Mouse (Mus musculus) Patski (cell line): ENCODE data around the gene Msi2. TPM values are rescaled to one million over a fixed set of nuclear protein-coding genes. Genes with fewer than 3 reads are reported as not detected.

ENCODE experiments used
- ATAC-seq: fragments of 100-300 bp; one replicate; pipeline ENCODE4 v1.8.0; 2021
- CTCF ChIA-PET: fragments of 350-600 bp; sonication (Branson Sonifier 250); formaldehyde crosslinking; loops from one replicate; lab custom pipeline; 2022; ENCODE audit warnings: inconsistent platforms; lab: Charles Lee
- POLR2A ChIA-PET: fragments of 350-600 bp; sonication (Branson Sonifier 250); formaldehyde crosslinking; loops from one replicate; lab custom pipeline; 2022; ENCODE audit warnings: antibody characterized with exemption, inconsistent platforms; lab: Charles Lee
- DNase-seq: peaks from one replicate; pipeline ENCODE4 v3.0.0-alpha.2; 2011; ENCODE audit warnings: low read depth, low spot score
- H3K27me3 ChIP-seq: fragments of 371-371 bp; one replicate; pipeline ENCODE4 v1.5.1; 2021
- CTCF ChIP-seq: fragments of 100-300 bp; IDR thresholded peaks from one replicate; pipeline ENCODE4 v1.5.1; 2021
- in situ Hi-C: fragments of 300-500 bp; cut with MboI; formaldehyde crosslinking; loops from 3 replicates; pipeline ENCODE4 v1.11.1; 2018; ENCODE audit warnings: low pct_unique_long_range_greater_than_20kb, mixed read lengths
- polyA plus RNA-seq: library from polyadenylated mRNA; unstranded; gene quantifications from one replicate; pipeline ENCODE4 v1.2.3, GENCODE M21; 2021

Gene Msi2
- polyA plus RNA-seq, 1 experiment from 2014 or later: 72.3 TPM

DNA sequence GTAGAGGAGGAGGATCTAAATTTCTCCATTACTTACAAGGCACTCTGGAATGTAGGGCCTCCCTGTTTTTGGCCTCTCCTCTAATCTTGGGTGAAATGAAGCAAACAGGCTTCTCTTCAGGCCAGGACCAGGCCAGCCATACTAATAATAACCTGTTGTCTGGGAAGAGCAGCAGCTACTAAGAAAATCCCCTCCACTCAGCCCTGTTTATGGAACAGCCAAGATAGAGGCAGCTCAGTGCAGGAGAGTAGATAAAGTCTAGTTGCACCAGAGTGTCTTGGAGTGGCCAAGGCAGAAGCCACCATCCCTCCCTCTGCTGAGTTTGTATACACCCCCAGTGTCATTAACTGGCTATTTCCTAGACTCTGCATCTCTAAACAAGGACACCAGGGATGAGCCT lies 247.7 kb downstream of the Msi2 start:
- no peak for TF ChIP-seq CTCF
- ATAC-seq (peak; percentile 15), DNase-seq (no peak)
- no peaks in the 10 kb centered on the region for H3K27me3 ChIP-seq
- CTCF ChIA-PET: interaction anchor here (1.4 kb wide), 1 partner anchor 13 kb away, joined by 4 read pairs; no protein-coding TSS in a partner anchor
- POLR2A ChIA-PET: interaction anchor here (0.5 to 0.9 kb wide), 3 partner anchors 44 to 143 kb away, joined by 3 to 5 read pairs (median 3); no protein-coding TSS in a partner anchor
- in situ Hi-C loops: no loop called here

DNA sequence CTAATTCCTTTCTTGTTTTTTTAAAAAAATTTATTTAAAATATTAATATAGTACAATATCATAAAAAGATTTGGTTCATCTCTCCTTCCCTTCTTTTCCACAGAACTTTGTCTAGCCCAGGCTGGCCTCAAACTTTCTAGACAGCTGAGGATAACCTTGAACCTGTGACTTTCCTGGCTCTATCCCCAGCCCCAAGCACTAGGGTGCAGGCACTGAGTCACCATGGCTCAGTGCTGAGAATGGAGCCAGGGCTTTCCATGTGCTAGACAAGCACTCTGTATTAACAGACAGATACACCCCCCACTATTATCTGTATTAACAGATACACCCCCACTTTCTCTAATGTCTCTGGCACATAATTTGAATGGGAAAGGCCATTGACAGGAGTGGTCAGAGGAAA lies 249.3 kb downstream of the Msi2 start:
- TF ChIP-seq CTCF: no peak
- in situ Hi-C loops: no loop called here
- POLR2A ChIA-PET: interaction anchor here (0.6 kb wide), 1 partner anchor 45 kb away, joined by 3 read pairs; no protein-coding TSS in a partner anchor
- DNase-seq (no peak), ATAC-seq (no peak)
- no peaks in the 10 kb centered on the region for H3K27me3 ChIP-seq
- CTCF ChIA-PET: interaction anchor here (1.3 to 1.4 kb wide), 2 partner anchors 12 to 13 kb away, joined by 3 to 4 read pairs; no protein-coding TSS in a partner anchor

DNA sequence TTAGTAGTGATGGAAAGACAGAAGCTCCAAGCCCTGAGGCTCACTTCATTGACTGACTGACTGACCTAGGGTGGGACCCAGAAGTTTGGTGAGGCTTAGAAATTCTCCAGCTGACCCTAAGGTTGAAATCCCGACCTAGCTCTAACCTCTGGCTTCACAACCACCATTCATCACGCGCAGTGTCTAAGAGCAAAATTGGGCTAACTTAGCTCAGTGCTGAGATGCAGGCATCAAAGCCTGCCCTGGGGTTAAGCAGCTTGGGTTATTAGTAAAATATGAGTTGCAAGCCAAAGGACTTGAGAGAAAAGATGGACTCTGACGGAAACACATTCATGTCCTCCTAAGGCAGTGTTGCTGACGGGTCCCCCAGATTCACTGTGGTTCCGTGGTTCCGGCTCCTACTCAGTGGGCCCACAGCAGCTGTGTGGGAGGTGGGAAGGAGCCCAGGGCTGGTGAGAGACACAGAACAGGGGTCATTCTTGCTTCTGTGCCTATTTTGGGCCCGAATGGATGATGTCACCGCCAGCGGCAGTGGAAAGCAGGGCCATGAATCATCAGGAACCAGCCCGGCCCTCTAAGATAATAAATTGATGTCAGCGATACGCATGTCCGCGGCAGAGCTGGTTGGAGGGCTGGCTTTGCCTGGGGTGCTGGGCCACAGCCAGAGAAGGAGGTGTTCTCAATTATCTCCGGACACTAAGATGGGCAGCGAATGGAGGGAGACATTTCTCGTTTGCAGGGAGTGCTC lies 250.6 kb downstream of the Msi2 start:
- ChIA-PET POLR2A (no interaction called here), CTCF (interaction anchor here (1.5 to 1.7 kb wide), 2 partner anchors 17 to 20 kb away, joined by 3 read pairs; no protein-coding TSS in a partner anchor)
- no peaks in the 10 kb centered on the region for H3K27me3 ChIP-seq
- ATAC-seq: peak; percentile 86
- peak; percentile 75 for DNase-seq
- TF ChIP-seq CTCF: no peak
- in situ Hi-C loops: no loop called here

DNA sequence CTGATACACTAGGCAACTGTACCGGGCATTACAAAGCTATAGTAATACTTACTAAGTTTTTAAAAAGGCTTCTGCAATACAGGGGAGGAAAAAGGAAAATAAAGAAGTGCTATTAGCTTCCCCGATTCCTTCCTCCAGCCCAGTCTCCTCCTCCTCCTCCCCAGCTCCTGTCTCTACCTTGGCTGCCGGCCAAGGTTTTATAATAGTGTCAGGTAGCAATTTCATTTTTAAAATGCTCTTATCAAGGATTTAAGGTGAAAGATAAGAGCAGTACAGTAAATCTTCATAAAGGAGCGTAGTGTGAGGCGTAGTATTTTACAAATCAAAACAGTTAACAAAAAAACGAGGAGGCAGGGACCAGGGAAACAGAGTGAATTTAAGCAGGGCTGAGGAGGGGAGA lies 254.4 kb downstream of the Msi2 start:
- TF ChIP-seq CTCF: no peak
- H3K27me3 ChIP-seq: no peaks in the 10 kb centered on the region
- CTCF ChIA-PET: no interaction called here
- POLR2A ChIA-PET: interaction anchor here (0.6 to 0.8 kb wide), 2 partner anchors 112 to 150 kb away, joined by 3 to 8 read pairs; no protein-coding TSS in a partner anchor
- DNase-seq: no peak
- no peak for ATAC-seq
- in situ Hi-C loops: no loop called here

DNA sequence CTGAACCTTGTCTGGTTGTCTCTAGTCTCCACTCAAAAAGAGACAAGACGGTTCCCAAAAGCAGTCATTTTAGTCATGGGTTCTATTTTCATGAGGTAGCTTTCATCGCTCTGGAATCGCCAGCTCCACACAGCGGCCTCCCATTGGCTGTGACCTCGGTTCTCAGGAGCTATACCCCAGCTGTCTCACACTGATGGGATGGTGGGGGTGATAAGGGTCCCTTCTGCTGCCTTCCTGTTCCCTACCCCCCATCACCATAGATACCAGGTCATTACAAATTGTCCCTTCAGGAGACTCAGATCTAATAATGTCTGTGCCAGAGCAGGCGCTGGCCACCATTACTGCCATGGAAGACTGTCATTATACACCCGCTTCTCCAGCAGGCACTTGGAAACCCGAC lies 255.5 kb downstream of the Msi2 start:
- ATAC-seq: no peak
- in situ Hi-C loops: no loop called here
- H3K27me3 ChIP-seq: no peaks in the 10 kb centered on the region
- ChIA-PET POLR2A (no interaction called here), CTCF (interaction anchor here (1.0 kb wide), 1 partner anchor 33 kb away, joined by 3 read pairs; no protein-coding TSS in a partner anchor)
- TF ChIP-seq CTCF: no peak
- DNase-seq: no peak

DNA sequence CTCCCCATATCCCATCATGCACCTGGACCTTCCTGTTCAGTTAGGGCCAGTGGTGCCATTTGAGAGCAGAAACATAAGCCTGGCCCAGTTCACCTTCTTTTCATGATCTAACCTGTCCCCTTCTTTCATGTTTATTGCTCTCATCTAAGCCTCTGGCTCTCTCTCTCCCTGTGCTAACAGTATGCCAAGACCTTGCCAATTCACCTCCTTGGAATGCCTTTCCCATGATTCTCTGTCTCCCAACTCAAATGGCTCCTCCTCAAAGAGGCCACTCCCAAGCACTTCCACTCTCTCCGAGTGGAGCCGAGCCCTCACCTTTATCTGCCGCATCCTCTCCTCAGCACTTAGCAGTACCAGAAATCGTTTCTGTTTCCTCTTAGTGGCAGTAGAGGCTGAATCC lies 256.7 kb downstream of the Msi2 start:
- CTCF ChIA-PET: no interaction called here
- no peaks in the 10 kb centered on the region for H3K27me3 ChIP-seq
- no peak for TF ChIP-seq CTCF
- no peak for ATAC-seq
- POLR2A ChIA-PET: no interaction called here
- in situ Hi-C loops: no loop called here
- no peak for DNase-seq

DNA sequence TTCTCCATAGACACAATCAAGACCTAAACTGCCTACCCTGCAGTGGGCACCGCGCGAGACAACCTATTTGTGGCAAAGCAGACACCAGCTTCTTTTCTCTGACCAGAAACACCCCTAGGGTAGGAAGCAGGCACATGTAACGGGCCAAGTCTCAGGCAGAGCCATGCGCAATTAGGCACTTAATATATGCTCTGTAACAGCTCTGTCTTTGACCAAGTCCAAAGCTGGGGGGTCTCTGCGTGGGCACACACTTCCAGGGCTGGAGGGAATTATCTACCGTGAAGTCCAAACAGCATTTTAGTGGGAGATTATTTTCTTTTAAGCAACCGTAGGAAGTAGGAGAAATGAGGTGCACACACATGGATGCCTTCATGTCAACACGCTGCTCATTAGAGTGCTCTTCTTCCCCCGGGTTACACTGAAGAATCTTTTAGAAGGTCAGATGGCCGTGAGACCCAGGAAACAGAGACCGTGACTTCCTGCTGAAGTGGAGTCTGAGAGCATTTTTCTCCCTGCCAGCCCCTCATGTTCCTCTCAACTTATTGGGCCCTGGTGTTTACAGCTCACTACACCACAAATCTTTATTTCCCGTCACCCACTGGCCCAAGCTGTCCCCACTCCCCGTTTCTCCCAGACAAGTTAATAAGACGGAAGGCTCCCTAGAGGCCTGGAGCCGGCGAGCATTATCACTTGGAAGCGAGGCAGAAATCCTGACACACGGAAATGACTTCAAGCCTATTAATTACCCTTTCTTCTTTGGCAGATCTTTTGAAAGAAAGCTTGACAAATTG lies 258.2 kb downstream of the Msi2 start:
- ATAC-seq (no peak), DNase-seq (no peak)

DNA sequence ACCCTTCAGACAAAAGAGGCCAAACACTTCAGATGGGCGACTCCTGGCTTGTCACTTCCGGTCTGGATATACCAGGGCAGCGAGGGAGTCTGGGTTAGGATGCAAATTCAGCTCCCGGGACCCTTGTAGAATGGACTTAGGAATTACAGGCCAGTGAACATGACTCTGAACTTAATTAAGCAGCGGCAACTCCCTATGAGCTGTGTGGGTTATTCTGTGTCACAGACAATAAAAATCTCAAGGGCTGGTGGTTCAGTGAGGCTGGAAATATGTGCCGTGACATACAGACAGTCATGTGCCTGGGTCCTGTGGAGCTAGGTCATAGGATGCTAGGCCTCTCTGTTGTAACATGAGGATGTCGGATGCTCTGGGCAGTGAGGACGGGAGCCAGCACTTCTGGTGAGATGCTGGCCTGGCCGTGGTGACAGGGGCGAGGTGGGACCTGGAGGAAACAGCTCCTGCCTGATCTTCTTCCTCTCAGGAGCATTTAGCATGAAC lies 261.0 kb downstream of the Msi2 start:
- no peak for DNase-seq

More for the DNA sequence above, 258.2 kb downstream of the Msi2 start:
- TF ChIP-seq CTCF: no peak
- in situ Hi-C loops: no loop called here
- ChIA-PET CTCF (interaction anchor here (1.3 kb wide), 1 partner anchor 10 kb away, joined by 5 read pairs; no protein-coding TSS in a partner anchor), POLR2A (interaction anchor here (0.6 kb wide), 1 partner anchor 21 kb away, joined by 3 read pairs; no protein-coding TSS in a partner anchor)
- no peaks in the 10 kb centered on the region for H3K27me3 ChIP-seq

DNA sequence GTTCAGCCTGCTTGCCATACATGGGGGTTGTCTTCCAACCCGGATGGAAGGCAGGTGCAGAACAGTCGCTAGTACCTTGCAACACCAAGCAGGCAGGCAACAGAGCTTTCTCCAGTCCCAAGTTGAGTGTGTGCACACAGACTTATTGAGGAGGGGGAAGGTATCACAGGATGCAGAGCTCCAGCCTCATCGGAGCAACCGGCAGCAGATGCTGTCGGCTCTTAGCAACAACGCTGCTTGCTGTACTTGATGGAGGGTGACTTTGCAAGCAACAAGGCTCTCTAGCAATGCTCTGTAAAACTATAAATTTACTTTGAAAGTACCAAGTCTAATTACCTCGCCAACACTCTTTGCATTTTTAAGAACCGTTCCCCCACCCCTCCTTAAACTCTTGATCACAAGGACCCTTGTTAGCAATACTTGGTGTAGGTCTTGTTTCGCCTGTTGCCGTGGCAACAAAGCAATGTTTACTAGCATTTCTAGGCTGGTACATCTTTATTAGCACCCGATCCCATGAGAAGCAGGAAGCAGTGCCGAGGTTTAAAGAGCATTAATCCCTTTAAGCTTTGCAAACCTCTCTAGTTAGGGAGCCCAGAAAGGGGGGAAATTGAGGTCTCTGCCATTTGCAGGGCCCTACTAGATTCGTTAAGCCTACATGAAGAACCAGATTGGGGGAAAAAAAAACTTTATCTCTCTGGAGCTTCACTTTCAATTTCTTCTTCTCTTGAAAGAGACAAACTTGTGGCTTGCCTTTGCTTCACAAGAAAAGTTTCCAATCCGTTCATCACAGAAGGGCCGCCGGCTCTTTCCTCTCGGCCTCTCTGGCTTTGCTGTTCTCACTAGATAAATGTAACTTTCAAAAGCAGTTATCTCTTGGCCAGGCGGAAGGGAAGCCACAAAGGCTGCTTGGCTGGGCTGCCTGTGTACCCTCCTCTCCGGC lies 263.2 kb downstream of the Msi2 start:
- no peaks in the 10 kb centered on the region for H3K27me3 ChIP-seq
- DNase-seq: no peak
- in situ Hi-C loops: no loop called here
- POLR2A ChIA-PET: interaction anchor here (0.7 kb wide), 1 partner anchor 59 kb away, joined by 4 read pairs; no protein-coding TSS in a partner anchor
- TF ChIP-seq CTCF: no peak
- CTCF ChIA-PET: no interaction called here
- no peak for ATAC-seq

More for the DNA sequence above, 261.0 kb downstream of the Msi2 start:
- POLR2A ChIA-PET: no interaction called here
- ATAC-seq: no peak
- in situ Hi-C loops: no loop called here
- TF ChIP-seq CTCF: no peak
- H3K27me3 ChIP-seq: no peaks in the 10 kb centered on the region
- CTCF ChIA-PET: interaction anchor here (0.6 to 2.1 kb wide), 3 partner anchors 9 to 205 kb away, joined by 3 to 4 read pairs (median 3); no protein-coding TSS in a partner anchor
